Mouse (Mus musculus): ENCODE results near the gene Adam23. TPM values are rescaled to one million over a fixed set of nuclear protein-coding genes. Genes with fewer than 3 reads are reported as not detected.

Adam23 gene
- 6.4 and 7.9 TPM in 2 replicates for polyA plus RNA-seq (2012; rRNA removed)
- polyA plus RNA-seq (2014; fragmentation: Nextera tagmentation; extraction: Ambion mirVana): 4.3 and 5.2 TPM in 2 replicates

DNA sequence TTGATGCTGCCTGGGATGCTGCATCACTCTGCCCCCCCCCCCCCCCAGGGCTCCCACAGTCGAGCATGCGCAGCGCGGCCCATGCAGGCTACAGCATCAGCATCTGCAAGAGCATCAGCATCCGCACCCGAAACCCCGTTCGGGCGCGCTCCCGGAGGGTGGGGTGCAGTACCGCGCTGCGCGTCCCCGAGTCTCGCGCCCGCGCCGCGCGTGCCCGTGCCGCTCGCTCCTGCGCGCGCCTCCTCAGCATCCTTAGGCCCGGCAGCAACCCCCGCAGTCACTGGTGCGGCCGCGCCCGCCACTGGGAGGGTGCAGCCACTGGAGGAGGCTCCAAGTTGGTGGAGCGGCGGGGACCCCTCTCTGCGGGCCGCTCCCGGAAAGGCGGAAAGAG, at the start of gene Adam23:
Adam23 (plus strand) TSS at position 236 of the 391 bp plus-strand sequence.
- ATAC-seq (ENCODE audit: low FRiP score, low read depth) (peak; percentile 55; the same call in 1 of the 2 replicates), DNase-seq (ENCODE audit: low spot score) (peak; percentile 29)
- peak within 1 kb of the TSS; percentile 67 for H3K9ac ChIP-seq (ENCODE audit: low read depth, low read length, severe bottlenecking)
- H3K36me3 ChIP-seq (ENCODE audit: control insufficient read depth, insufficient read depth, low read length): no peaks in the 10 kb centered on the region
- WGBS: under 1% methylated on average over 27 of the region's 41 CpGs
- no peaks in the 10 kb centered on the region; the same call in 1 of the 2 replicates for H3K27me3 ChIP-seq (ENCODE audit: control insufficient read depth, insufficient read depth, low read length)
- H3K9me3 ChIP-seq (ENCODE audit: control insufficient read depth, low read length): no peaks in the 10 kb centered on the region
- H3K4me2 ChIP-seq (replicated peaks; ENCODE audit: low read depth, low read length, severe bottlenecking): peak within 1 kb of the TSS; percentile 99
- H3K4me3 ChIP-seq (replicated peaks; ENCODE audit: low read length): peak within 1 kb of the TSS; percentile 69
- no peaks in the 10 kb centered on the region for H3K4me1 ChIP-seq (ENCODE audit: control insufficient read depth, insufficient read depth, low read length)
- no peak for TF ChIP-seq POLR2A (IDR thresholded peaks at IDR 0.05; ENCODE audit: borderline replicate concordance, extremely low read depth, insufficient read depth, insufficient read length)
- H3K27ac ChIP-seq (replicated peaks; ENCODE audit: low read depth, low read length): no peak within 1 kb of the TSS

DNA sequence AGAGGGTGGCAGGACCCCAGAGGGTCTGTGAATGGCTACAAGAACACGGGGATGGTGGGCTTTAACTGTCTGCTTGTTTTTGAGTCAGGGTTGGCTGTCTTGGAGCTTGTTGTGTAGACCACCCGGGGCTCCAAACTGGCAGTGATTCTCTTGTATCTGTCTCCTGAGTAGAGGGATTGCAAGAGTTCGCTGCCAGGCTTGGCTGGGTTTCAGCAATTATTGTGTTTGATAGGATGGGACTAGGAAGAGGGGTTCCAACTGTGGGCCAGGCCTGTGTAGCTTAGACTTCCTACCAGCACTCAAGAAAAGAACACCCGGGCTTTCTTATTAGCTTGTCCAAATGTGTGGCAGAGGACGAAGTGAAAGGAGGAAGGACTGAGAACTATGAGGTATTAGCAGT, 44.6 kb upstream of the Adam23 start:
- DNase-seq (ENCODE audit: low spot score) (no peak), ATAC-seq (ENCODE audit: low FRiP score, low read depth) (no peak)
- WGBS: 79% methylated on average over 5 of the region's 5 CpGs
- Histone ChIP-seq H3K36me3 (ENCODE audit: control insufficient read depth, insufficient read depth, low read length) (no peaks in the 10 kb centered on the region), H3K4me1 (ENCODE audit: control insufficient read depth, insufficient read depth, low read length) (no peaks in the 10 kb centered on the region), H3K27me3 (ENCODE audit: control insufficient read depth, insufficient read depth, low read length) (no peaks in the 10 kb centered on the region), H3K4me3 (replicated peaks; ENCODE audit: low read length) (no peak overlapping the region), H3K9me3 (ENCODE audit: control insufficient read depth, low read length) (no peaks in the 10 kb centered on the region), H3K27ac (replicated peaks; ENCODE audit: low read depth, low read length) (no peak overlapping the region), H3K9ac (ENCODE audit: low read depth, low read length, severe bottlenecking) (no peak overlapping the region), H3K4me2 (replicated peaks; ENCODE audit: low read depth, low read length, severe bottlenecking) (no peak overlapping the region)
- TF ChIP-seq POLR2A (IDR thresholded peaks at IDR 0.05; ENCODE audit: borderline replicate concordance, extremely low read depth, insufficient read depth, insufficient read length): no peak

DNA sequence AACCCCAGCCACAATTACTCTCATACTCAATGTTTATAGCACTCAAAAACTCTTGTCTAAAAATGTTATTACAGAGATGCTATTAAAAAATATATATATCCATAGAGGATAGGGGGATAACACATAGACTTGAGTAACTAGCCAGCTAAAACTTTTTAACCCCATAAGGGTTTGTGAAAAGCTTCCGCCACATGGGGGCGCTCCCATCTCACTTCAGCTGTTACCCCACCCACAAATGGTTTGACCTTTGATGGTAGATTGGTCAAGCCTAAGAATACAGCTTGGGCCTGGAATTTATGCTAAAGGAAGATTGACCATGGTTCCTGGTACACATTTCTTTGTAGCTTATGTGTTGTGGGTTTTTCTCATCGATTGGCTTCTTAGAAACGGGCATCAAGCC, 42.1 kb upstream of the Adam23 start:
- WGBS: 47% methylated on average over 4 of the region's 4 CpGs
- Histone ChIP-seq H3K4me2 (replicated peaks; ENCODE audit: low read depth, low read length, severe bottlenecking) (no peak overlapping the region), H3K27ac (replicated peaks; ENCODE audit: low read depth, low read length) (no peak overlapping the region), H3K36me3 (ENCODE audit: control insufficient read depth, insufficient read depth, low read length) (no peaks in the 10 kb centered on the region), H3K4me1 (ENCODE audit: control insufficient read depth, insufficient read depth, low read length) (no peaks in the 10 kb centered on the region), H3K9me3 (ENCODE audit: control insufficient read depth, low read length) (no peaks in the 10 kb centered on the region), H3K27me3 (ENCODE audit: control insufficient read depth, insufficient read depth, low read length) (no peaks in the 10 kb centered on the region), H3K9ac (ENCODE audit: low read depth, low read length, severe bottlenecking) (no peak overlapping the region), H3K4me3 (replicated peaks; ENCODE audit: low read length) (no peak overlapping the region)
- no peak for TF ChIP-seq POLR2A (IDR thresholded peaks at IDR 0.05; ENCODE audit: borderline replicate concordance, extremely low read depth, insufficient read depth, insufficient read length)
- ATAC-seq (ENCODE audit: low FRiP score, low read depth) (no peak), DNase-seq (ENCODE audit: low spot score) (no peak)

DNA sequence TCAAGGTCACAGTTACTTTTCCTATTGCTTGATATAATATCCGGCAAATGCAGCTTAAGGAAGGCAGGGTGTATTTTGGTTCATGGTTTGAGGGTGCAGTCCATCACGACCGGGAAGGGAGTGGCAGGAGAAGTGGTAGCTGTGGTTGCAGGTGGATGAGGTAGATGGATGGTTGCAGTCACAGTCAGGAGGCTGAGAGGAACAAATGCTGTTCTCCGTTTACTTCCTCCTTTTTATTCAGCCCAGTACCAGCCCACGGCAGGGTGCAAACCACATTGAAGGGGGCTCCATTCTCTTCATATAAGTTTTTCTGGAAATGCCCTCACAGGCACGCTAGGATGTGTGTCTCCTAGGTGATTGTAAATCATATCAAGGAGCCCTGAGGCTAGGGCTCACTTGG, 37.3 kb upstream of the Adam23 start:
- Histone ChIP-seq H3K4me1 (ENCODE audit: control insufficient read depth, insufficient read depth, low read length) (no peaks in the 10 kb centered on the region), H3K9me3 (ENCODE audit: control insufficient read depth, low read length) (no peaks in the 10 kb centered on the region), H3K27me3 (ENCODE audit: control insufficient read depth, insufficient read depth, low read length) (no peaks in the 10 kb centered on the region), H3K4me3 (replicated peaks; ENCODE audit: low read length) (no peak overlapping the region), H3K36me3 (ENCODE audit: control insufficient read depth, insufficient read depth, low read length) (no peaks in the 10 kb centered on the region), H3K9ac (ENCODE audit: low read depth, low read length, severe bottlenecking) (no peak overlapping the region), H3K27ac (replicated peaks; ENCODE audit: low read depth, low read length) (no peak overlapping the region), H3K4me2 (replicated peaks; ENCODE audit: low read depth, low read length, severe bottlenecking) (no peak overlapping the region)
- TF ChIP-seq POLR2A (IDR thresholded peaks at IDR 0.05; ENCODE audit: borderline replicate concordance, extremely low read depth, insufficient read depth, insufficient read length): no peak
- ATAC-seq (ENCODE audit: low FRiP score, low read depth): no peak
- WGBS: 70% methylated on average over 6 of the region's 6 CpGs
- no peak for DNase-seq (ENCODE audit: low spot score)

DNA sequence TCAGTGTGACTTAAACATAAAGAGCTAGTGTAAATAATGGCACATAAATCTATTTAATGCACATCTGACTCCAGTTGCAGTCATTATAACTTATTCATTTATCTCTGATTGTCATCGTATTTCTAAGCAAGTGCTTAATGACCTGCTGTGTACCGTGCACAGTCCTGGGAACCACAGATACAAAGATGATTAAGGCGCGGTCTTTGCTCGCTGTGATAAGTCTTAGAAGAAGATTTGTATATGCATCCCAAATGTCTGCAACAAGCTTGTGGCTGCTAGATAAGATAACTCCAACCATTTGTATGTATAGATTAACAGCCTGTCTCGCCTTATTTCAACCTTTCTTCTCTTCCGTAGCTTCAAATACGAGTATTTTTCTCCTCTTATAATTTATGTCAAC, 27.2 kb upstream of the Adam23 start:
- Histone ChIP-seq H3K4me3 (replicated peaks; ENCODE audit: low read length) (no peak overlapping the region), H3K9me3 (ENCODE audit: control insufficient read depth, low read length) (no peaks in the 10 kb centered on the region), H3K4me1 (ENCODE audit: control insufficient read depth, insufficient read depth, low read length) (no peaks in the 10 kb centered on the region), H3K27me3 (ENCODE audit: control insufficient read depth, insufficient read depth, low read length) (no peaks in the 10 kb centered on the region), H3K4me2 (replicated peaks; ENCODE audit: low read depth, low read length, severe bottlenecking) (no peak overlapping the region), H3K36me3 (ENCODE audit: control insufficient read depth, insufficient read depth, low read length) (no peaks in the 10 kb centered on the region), H3K27ac (replicated peaks; ENCODE audit: low read depth, low read length) (no peak overlapping the region), H3K9ac (ENCODE audit: low read depth, low read length, severe bottlenecking) (no peak overlapping the region)
- no peak for ATAC-seq (ENCODE audit: low FRiP score, low read depth)
- no peak for DNase-seq (ENCODE audit: low spot score)
- no peak for TF ChIP-seq POLR2A (IDR thresholded peaks at IDR 0.05; ENCODE audit: borderline replicate concordance, extremely low read depth, insufficient read depth, insufficient read length)
- 60% methylated on average over 8 of the region's 8 CpGs for WGBS

DNA sequence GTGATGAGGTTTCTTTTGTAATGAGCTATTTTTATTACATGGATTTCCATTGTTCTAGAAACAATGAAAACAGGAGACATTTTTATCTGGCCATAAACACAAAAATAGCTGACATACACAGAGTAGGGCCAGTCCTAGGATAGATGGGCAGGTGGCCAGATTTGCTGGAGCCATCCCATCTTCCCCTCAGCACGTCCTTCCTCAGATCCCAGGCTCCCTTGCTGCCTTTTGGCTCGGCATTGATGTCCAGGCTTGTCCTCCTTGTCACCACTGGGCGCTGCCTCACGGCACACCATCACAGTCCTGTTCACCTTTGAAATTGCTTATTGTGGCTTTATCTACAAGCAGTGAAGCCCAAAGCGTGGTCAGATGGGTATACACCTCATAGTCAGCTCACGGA, 15.0 kb upstream of the Adam23 start:
- no peak for TF ChIP-seq POLR2A (IDR thresholded peaks at IDR 0.05; ENCODE audit: borderline replicate concordance, extremely low read depth, insufficient read depth, insufficient read length)
- Histone ChIP-seq H3K9me3 (ENCODE audit: control insufficient read depth, low read length) (no peaks in the 10 kb centered on the region), H3K9ac (ENCODE audit: low read depth, low read length, severe bottlenecking) (no peak overlapping the region), H3K27me3 (ENCODE audit: control insufficient read depth, insufficient read depth, low read length) (no peaks in the 10 kb centered on the region), H3K36me3 (ENCODE audit: control insufficient read depth, insufficient read depth, low read length) (no peaks in the 10 kb centered on the region), H3K4me2 (replicated peaks; ENCODE audit: low read depth, low read length, severe bottlenecking) (no peak overlapping the region), H3K4me3 (replicated peaks; ENCODE audit: low read length) (no peak overlapping the region), H3K27ac (replicated peaks; ENCODE audit: low read depth, low read length) (no peak overlapping the region), H3K4me1 (ENCODE audit: control insufficient read depth, insufficient read depth, low read length) (no peaks in the 10 kb centered on the region)
- DNase-seq (ENCODE audit: low spot score) (no peak), ATAC-seq (ENCODE audit: low FRiP score, low read depth) (no peak)
- 85% methylated on average over 6 of the region's 6 CpGs for WGBS

All from limb, embryonic 14.5 days (tissue).